Mouse (Mus musculus) neural tube, embryonic 14.5 days (tissue): ENCODE measurements around the gene Slc6a17. TPM values are rescaled to one million over a fixed set of nuclear protein-coding genes. Genes with fewer than 3 reads are reported as not detected.
A peak's percentile ranks its signal among the peaks of the same experiment; 100 is the strongest.

ENCODE experiments used
- ATAC-seq: fragments of 200-750 bp; cut with Nextera tagmentation; 2 replicates; pipeline ENCODE4 v1.8.0; 2017; ENCODE audit warnings: low read depth, mild to moderate bottlenecking, moderate TSS enrichment, moderate library complexity
- H3K27ac ChIP-seq: fragments of 300-500 bp; sonication (generic); 2 replicates; pipeline ENCODE4 v1.5.1; 2014; ENCODE audit warnings: low read depth, mild to moderate bottlenecking, control low read depth, low read length, moderate library complexity, mixed read lengths
- H3K27me3 ChIP-seq: fragments of 300-500 bp; sonication (generic); 2 replicates; pipeline ENCODE4 v1.6.1; 2014; ENCODE audit warnings: low read length; ENCODE audit not compliant: control insufficient read depth, insufficient read depth
- H3K36me3 ChIP-seq: fragments of 300-500 bp; sonication (generic); 2 replicates; pipeline ENCODE4 v1.6.1; 2014; ENCODE audit warnings: low read length, mixed read lengths; ENCODE audit not compliant: control insufficient read depth, insufficient read depth
- H3K4me1 ChIP-seq: fragments of 300-500 bp; sonication (generic); 2 replicates; pipeline ENCODE4 v1.6.1; 2014; ENCODE audit warnings: low read length; ENCODE audit not compliant: control insufficient read depth, insufficient read depth
- H3K4me2 ChIP-seq: fragments of 300-500 bp; sonication (generic); 2 replicates; pipeline ENCODE4 v1.6.1; 2014; ENCODE audit warnings: mild to moderate bottlenecking, low read depth, low read length, control low read depth
- H3K4me3 ChIP-seq: fragments of 300-500 bp; sonication (generic); 2 replicates; pipeline ENCODE4 v1.5.1; 2014; ENCODE audit warnings: low read depth, low read length, control low read depth, mixed read lengths
- H3K9ac ChIP-seq: fragments of 300-500 bp; sonication (generic); replicated peaks from 2 replicates; pipeline ENCODE4 v1.6.1; 2014; ENCODE audit warnings: low read depth, mild to moderate bottlenecking, control low read depth, low read length, mixed read lengths
- H3K9me3 ChIP-seq: fragments of 300-500 bp; sonication (generic); 2 replicates; pipeline ENCODE4 v1.6.1; 2016; ENCODE audit warnings: low read length; ENCODE audit not compliant: control insufficient read depth
- WGBS: fragments of 180-500 bp; shearing (Covaris S2); extraction: QIAGEN DNeasy Blood & Tissue Kit; methylation state at CpG from one replicate; pipeline ENCODE4 v1.1.7; 2014; 5-methylcytosine and 5-hydroxymethylcytosine counted together
- polyA plus RNA-seq: library from polyadenylated mRNA; unstranded; fragments of >200 nt; fragmentation: Nextera tagmentation; extraction: Ambion mirVana; gene quantifications from 2 replicates; pipeline ENCODE4 v1.2.1, GENCODE M21; 2014

The Slc6a17 gene
- polyA plus RNA-seq, 1 experiment from 2014 or later = 16.6 TPM

GRCm38 (mm10) chr3:107546956-107547355 is 29.1 kb upstream of the Slc6a17 start:
- Histone ChIP-seq H3K4me3 (no peak overlapping the region), H3K9ac (no peak overlapping the region), H3K27me3 (no peaks in the 10 kb centered on the region), H3K9me3 (no peaks in the 10 kb centered on the region), H3K4me1 (peaks cover 13% of the 10 kb centered on the region), H3K36me3 (no peaks in the 10 kb centered on the region), H3K27ac (peak overlapping the region; percentile 64; the same call in 1 of the 2 replicates), H3K4me2 (no peak overlapping the region)
- peak; percentile 47; the same call in 1 of the 2 replicates for ATAC-seq
- 42% methylated on average over 2 of the region's 2 CpGs for WGBS

GRCm38 (mm10) chr3:107545716-107546412 is 28.0 kb upstream of the Slc6a17 start:
- ATAC-seq = peak; percentile 91
- 13% methylated on average over 10 of the region's 10 CpGs for WGBS
- Histone ChIP-seq H3K36me3 (no peaks in the 10 kb centered on the region), H3K27me3 (no peaks in the 10 kb centered on the region), H3K4me1 (peaks cover 13% of the 10 kb centered on the region), H3K27ac (peak overlapping the region; percentile 64), H3K4me2 (no peak overlapping the region), H3K9ac (no peak overlapping the region), H3K4me3 (no peak overlapping the region), H3K9me3 (no peaks in the 10 kb centered on the region)

- Histone ChIP-seq H3K4me1 (peaks cover 13% of the 10 kb centered on the region), H3K27ac (peak overlapping the region; percentile 64), H3K9ac (no peak overlapping the region), H3K9me3 (no peaks in the 10 kb centered on the region), H3K36me3 (no peaks in the 10 kb centered on the region), H3K4me2 (no peak overlapping the region), H3K4me3 (no peak overlapping the region), H3K27me3 (no peaks in the 10 kb centered on the region)
- 61% methylated on average over 5 of the region's 5 CpGs for WGBS
- no peak; the same call in 1 of the 2 replicates for ATAC-seq
These were observed 27.5 kb upstream of the Slc6a17 start for GRCm38 (mm10) chr3:107545278-107545677.

GRCm38 (mm10) chr3:107543158-107544080 is 25.6 kb upstream of the Slc6a17 start:
- no peak for ATAC-seq
- H3K27ac ChIP-seq = no peak overlapping the region
- H3K9me3 ChIP-seq = no peaks in the 10 kb centered on the region
- no peak overlapping the region for H3K4me3 ChIP-seq
- no peaks in the 10 kb centered on the region for H3K36me3 ChIP-seq
- peaks cover 13% of the 10 kb centered on the region for H3K4me1 ChIP-seq
- no peak overlapping the region for H3K9ac ChIP-seq
- no peaks in the 10 kb centered on the region for H3K27me3 ChIP-seq
- no peak overlapping the region for H3K4me2 ChIP-seq
- 69% methylated on average over 8 of the region's 8 CpGs for WGBS

GRCm38 (mm10) chr3:107542584-107542983 is 24.8 kb upstream of the Slc6a17 start:
- Histone ChIP-seq H3K36me3 (no peaks in the 10 kb centered on the region), H3K27ac (no peak overlapping the region), H3K9me3 (no peaks in the 10 kb centered on the region), H3K4me3 (no peak overlapping the region), H3K9ac (no peak overlapping the region), H3K27me3 (no peaks in the 10 kb centered on the region), H3K4me2 (no peak overlapping the region), H3K4me1 (peaks cover 13% of the 10 kb centered on the region)
- no peak for ATAC-seq
- WGBS = 52% methylated on average over 4 of the region's 4 CpGs

GRCm38 (mm10) chr3:107537504-107537889 is 19.7 kb upstream of the Slc6a17 start:
- peaks cover 11% of the 10 kb centered on the region; the same call in 1 of the 2 replicates for H3K4me1 ChIP-seq
- ATAC-seq = peak; percentile 35; the same call in 1 of the 2 replicates
- peak overlapping the region; percentile 43; the same call in 1 of the 2 replicates for H3K4me2 ChIP-seq
- WGBS = 25% methylated on average over 8 of the region's 8 CpGs
- H3K36me3 ChIP-seq = no peaks in the 10 kb centered on the region
- 0 out of 2 replicates have a peak overlapping the region, but pooled peaks have one; percentile 14 for H3K4me3 ChIP-seq
- H3K27me3 ChIP-seq = no peaks in the 10 kb centered on the region
- H3K27ac ChIP-seq = peak overlapping the region; percentile 85
- no peak overlapping the region for H3K9ac ChIP-seq
- no peaks in the 10 kb centered on the region for H3K9me3 ChIP-seq

GRCm38 (mm10) chr3:107536810-107537503 is 19.1 kb upstream of the Slc6a17 start:
- Histone ChIP-seq H3K27me3 (no peaks in the 10 kb centered on the region), H3K9ac (peak overlapping the region; percentile 48; the same call in 1 of the 2 replicates), H3K4me2 (peak overlapping the region; percentile 43), H3K36me3 (no peaks in the 10 kb centered on the region), H3K4me1 (peaks cover 11% of the 10 kb centered on the region; the same call in 1 of the 2 replicates), H3K4me3 (peak overlapping the region; percentile 14; the same call in 1 of the 2 replicates), H3K27ac (peak overlapping the region; percentile 85), H3K9me3 (no peaks in the 10 kb centered on the region)
- ATAC-seq = peak; percentile 85
- WGBS = 4% methylated on average over 17 of the region's 17 CpGs

GRCm38 (mm10) chr3:107534951-107535350 is 17.1 kb upstream of the Slc6a17 start:
- 89% methylated on average over 7 of the region's 7 CpGs for WGBS
- Histone ChIP-seq H3K9me3 (no peaks in the 10 kb centered on the region), H3K9ac (no peak overlapping the region), H3K4me2 (no peak overlapping the region), H3K4me3 (no peak overlapping the region), H3K27me3 (no peaks in the 10 kb centered on the region), H3K27ac (no peak overlapping the region), H3K4me1 (peaks cover 11% of the 10 kb centered on the region; the same call in 1 of the 2 replicates), H3K36me3 (no peaks in the 10 kb centered on the region)
- no peak for ATAC-seq
